Mouse (Mus musculus): ENCODE measurements around the gene Vmn1r219.
"Not testable (repeated sequence)": the region's sequence is repeated elsewhere in the genome, so short reads cannot be mapped to it uniquely, and the experiment has no call there.

Gene Vmn1r219

DNA sequence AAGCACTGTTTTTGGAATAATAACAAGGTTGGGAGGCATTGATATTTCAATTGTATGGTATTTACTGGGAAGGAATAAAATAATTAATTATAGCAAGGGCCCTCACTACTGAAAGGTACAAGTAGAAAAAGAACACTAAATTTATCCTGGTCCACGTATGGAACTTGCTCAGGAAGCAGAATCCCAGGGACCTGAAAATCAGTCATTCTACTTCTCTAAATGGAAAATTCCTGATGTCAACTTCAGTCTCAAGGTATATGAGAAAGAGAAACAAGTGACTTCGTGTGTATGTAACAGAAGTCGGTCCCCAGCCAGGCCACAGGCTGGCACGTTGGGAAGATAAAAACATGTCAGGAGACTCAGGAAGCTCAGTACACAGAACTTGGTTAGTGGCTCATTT, at the start of gene Vmn1r219:
Gene Vmn1r219, plus strand, starts transcription at position 301 of the 400 bp plus-strand sequence.
- no peak for DNase-seq (ENCODE audit: low spot score)

DNA sequence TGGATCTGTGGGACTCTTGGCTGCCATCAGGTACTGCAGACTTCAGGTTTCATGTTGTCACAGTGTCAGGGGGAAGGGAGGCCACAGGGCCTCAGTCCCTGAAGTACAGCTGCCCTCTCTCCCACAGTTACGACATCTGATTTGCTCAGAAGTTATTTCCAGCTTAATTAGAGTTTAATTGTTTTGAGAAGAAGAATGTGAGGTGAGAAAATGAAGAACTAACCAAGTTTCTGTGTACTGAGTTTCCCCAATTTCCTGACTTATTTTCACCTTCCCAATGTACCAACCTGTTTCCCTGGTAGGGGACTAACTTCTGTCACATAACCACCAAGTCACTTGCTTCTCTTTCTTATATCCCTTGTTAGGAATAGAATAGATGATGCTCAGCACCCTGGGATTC, 41.0 kb upstream of the Vmn1r219 start, which contains the start of gene Vmn1r217:
Gene Vmn1r217, minus strand, starts transcription at position 101 of the 400 bp plus-strand sequence.
- not testable (repeated sequence) for DNase-seq (ENCODE audit: low spot score)

DNA sequence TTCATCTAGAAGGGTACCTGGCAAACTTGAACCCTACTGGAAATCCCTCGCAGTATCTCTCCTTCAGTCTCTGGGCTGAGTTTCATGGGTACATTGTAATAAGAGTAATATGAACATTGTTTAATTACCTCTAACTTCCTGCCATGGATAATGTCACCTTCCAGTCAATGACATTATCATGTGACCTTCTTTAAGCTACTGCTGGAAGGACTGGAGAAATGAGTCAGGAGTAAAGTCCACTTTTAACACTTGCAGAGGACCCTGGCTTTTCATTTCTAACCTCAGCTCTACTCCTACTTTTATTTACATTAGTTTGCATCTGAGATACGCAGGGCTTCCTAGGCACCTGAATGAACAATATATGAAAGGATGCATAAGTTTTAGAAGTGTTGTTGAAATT, 38.5 kb upstream of the Vmn1r219 start:
- DNase-seq (ENCODE audit: low spot score): no peak

DNA sequence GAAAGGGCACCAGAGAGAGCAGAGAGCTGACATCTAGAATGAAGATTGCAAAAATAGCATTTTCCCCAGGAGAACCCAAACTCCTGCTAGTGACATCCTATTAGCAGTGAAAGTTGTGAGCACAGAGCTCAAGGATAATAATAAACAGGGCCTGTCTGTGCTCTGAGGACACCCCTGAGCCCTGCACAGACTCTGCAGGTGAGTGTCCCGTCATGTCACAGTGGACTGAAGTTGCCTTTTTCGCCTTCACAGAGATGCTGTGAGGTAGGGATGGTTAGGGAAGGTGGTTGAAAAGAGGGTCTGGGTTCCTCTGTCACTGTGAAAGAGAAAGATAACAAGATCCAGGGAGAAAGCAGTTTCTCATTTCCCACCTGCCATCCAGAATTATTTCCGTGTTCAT, 26.0 kb upstream of the Vmn1r219 start, which contains the start of gene Vmn1r218:
Gene Vmn1r218, plus strand, starts transcription at position 57 of the 400 bp plus-strand sequence.
- no peak for DNase-seq (ENCODE audit: low spot score)

DNA sequence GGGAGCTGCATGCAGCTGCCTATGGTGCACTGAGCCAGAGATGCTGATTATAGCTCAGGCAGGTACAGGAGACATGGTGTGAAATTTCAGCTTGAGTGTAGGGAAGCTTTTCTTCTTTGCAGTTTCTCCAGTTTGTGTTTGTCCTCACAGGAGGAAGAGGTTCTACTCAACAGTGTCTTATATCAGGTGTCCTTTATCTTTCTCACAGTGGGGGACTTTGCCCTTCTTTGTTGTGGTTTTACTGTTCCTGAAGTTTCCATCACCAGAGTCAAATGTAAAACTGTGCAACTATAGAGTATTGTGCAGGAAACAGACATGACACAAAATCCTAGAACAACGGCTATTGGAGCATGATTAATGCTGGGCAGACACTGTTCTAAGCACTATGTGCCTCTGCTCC, 25.6 kb upstream of the Vmn1r219 start:
- DNase-seq (ENCODE audit: low spot score): no peak

DNA sequence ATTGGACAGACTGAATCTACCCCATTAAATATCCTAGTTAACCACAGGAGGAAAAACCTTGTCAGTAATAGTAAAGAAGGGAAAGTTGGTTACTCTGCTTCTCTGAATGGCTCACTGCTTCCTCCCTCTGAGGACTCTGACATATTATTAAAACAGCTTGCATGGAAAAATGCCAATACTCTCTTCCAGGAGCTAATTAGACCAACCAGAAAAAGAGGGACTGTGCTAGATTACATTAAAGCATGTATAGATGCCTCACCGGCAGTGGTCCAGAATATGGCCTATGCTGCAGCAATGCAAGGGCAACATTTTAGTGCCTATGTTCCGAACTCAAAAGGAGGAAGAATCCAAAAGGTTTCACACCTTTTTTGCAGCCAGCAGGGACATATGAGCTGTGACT, 20.2 kb upstream of the Vmn1r219 start:
- no peak for DNase-seq (ENCODE audit: low spot score)

DNA sequence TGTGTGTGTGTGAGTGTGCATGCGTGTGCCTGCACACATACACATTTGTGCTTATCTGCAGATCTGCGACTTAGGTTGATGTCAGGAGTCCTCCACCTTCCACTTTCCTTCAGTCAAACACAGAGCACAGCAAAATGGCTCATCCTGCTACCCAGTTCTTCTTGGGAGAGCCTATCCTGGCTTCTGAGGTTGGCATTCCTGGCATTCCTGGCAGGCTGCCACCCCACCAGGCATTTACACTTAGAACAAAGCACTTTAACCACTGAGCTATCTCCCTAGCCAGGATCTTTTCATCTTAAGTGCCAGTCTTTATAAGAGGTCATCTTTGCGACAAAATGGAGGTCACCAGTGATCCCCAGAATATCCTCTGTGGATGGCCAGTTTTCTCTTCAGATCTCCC, 1.3 kb upstream of the Vmn1r219 start:
- no peak for DNase-seq (ENCODE audit: low spot score)

DNA sequence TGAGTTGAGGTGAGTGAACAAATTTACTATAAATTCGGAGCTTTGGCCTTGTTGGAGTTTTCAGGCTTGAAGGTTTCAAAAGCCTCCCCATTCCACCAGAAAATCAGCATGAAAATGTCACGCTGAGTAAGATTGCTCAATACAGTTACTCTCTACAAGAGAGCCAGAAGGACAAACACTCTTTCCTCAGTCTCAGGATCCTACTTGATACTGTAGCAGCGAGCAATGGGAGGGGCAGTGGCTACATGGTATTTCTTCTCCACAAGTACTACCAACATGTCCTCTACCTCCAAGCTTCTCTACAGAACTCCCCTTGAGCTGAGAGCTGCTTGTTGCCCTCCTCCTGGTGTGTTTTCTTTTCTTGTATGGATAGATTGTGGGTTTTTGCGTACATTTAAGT, 7.4 kb downstream of the Vmn1r219 start:
- DNase-seq (ENCODE audit: low spot score): not testable (repeated sequence)

DNA sequence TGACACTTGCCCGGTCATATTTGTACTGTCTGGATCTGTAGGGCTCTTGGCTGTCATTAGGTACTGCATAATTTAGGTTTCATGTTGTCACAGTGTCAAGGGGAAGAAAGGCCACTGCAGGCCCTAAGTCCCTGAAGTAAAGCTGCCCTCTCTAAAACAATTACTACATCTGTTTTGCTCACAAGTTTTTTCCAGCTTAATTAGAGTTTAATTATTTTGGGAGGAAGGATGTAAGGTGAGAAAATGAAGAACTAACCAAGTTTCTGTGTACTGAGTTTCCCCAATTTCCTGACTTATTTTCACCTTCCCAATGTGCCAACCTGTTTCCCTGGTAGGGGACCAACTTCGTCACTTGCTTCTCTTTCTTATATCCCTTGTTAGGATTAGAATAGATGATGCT, 28.8 kb downstream of the Vmn1r219 start, which contains the start of gene Vmn1r220:
Gene Vmn1r220, minus strand, starts transcription at position 101 of the 400 bp plus-strand sequence.
- DNase-seq (ENCODE audit: low spot score): no peak

DNA sequence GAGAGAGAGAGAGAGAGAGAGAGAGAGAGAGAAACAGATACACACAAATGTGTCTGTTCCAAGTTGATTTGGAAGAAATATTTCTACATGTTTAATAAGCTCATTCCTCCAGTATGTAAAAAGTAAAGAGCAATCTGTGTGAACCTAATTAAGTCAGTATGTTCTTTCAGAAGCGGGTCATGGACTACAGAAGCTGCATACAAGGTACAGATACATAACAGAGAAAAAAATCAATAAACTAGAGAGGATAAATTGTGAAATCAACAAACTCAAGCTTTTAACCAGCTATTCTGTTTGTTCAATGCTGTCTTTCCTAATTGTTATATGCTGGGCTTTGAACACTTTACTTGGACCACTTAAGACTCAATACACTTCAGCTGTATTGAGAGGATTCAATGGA, 44.8 kb downstream of the Vmn1r219 start:
- DNase-seq (ENCODE audit: low spot score): not testable (repeated sequence)

DNA sequence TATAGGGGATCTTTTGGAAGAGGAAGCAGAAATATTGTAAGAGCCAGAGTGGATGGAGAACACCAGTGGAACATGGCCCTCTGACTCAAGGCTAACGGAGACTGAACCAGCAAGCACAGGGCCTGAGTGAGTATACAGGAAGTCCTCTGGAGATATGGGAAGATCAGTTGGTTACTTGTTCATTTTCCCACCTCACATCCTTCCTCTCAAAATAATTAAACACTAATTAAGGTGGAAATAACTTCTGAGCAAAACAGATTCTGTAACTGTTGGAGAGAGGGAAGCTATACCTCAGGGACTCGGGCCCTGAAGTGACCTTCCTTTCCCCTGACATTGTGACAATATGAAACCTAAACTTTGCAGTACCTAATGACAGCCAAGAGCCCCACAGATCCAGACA, 54.7 kb downstream of the Vmn1r219 start, which contains the start of gene Vmn1r221:
Gene Vmn1r221, plus strand, starts transcription at position 301 of the 400 bp plus-strand sequence.
- not testable (repeated sequence) for DNase-seq (ENCODE audit: low spot score)
